Mouse (Mus musculus): ENCODE measurements at regions not wholly inside any gene's neighbourhood (a gene's known extent, or its start where the extent isn't known, plus 50 kb on each side); places are given as distances from the start of the nearest gene placed in this dataset.

DNA sequence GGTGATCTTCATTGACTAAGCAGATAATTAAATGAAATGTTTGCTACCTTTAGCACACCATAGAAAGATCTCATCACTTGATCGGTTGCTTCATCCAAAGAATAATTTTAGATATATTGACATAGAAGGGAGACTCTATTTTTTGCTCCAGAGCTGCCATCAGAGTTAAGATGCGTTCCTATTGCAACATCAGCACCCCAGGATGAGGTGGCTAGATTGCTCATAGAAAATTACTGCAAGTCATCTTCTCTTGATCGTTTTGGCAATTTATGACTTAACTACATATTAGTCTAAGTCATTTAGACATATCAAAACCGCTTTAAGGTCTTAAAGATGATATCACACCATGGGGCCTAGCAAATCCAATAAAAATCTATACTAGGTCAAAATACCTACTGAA lies 778.0 kb upstream of the Celf2 start:
- no peak for DNase-seq

DNA sequence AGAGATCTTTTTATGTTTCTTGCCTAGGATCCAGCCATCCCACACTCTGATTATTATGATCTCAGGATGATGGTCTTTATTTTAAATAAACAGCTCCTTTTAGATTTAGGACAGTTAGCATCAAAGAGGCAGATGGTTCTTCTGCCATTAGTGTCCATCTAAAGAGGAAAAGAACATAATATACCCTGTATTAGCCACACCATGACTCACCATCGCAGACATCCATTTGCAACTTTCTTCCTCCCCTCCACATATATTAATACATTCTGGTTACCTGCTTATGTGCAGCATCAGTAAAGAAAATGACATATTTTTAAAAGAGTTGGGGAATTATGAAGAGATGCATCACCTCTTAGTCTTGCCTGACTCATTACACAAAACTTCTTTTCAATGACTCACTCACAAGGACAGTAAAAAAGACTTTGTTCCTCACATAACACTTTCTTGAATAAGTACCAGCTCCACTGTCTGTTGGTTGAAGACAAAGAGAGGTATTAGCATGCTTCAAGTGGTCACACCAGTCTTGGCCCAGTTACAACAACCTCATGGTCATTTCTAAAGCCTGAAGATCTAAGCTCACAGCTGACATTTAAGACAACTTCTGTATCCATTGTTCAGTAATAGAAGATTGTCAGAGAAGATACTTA lies 766.9 kb upstream of the Celf2 start:
- DNase-seq: no peak
